Mouse (Mus musculus) spleen, postnatal 14 days (tissue): ENCODE results near the gene Gpat3.

Experiments used
- DNase-seq, 2 experiments: peaks; one replicate each; pipeline ENCODE4 v3.0.0; 2021 to 2022; ENCODE audit warnings: low spot score in 2 of 2

Gene Gpat3

DNA sequence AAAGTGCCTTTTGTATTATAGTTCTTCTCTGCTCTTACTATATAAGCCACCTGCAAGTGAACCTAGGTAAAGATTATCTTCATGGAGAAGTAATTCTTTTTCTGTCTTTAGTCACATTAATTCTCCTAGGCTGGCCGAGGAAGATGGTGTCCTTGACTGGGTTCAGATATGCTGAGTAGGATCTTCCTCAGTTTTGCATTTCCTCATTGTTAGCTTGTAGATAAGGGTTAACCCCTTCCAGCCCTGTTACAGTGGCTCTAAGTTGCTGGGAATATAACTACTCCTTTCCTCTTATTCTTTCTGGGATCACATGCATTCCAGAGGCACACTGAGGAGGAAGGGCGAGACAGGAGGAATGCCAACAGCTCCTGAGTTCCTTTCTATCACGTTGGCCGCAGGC is 15.6 kb downstream of the Gpat3 start:
- no peak for DNase-seq

DNA sequence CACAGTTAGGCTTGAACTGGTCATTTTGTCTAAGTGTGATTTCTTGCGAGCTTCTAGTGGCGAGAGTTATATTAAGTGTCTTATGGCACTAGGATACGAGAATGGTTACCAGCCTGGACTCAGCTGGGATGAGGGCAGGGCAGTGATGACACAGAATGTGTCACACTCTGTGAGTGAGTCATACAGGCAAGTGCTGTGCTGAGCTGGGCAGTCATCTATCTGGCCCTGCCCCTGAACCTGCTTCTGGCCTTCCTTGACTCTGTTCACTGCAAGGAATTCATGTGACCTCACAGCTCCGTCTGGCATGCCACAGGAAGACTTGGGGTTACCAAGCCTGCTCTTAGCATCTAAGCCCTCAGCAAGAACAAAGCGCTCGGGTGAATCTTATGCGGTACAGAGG is 16.3 kb downstream of the Gpat3 start:
- no peak for DNase-seq

DNA sequence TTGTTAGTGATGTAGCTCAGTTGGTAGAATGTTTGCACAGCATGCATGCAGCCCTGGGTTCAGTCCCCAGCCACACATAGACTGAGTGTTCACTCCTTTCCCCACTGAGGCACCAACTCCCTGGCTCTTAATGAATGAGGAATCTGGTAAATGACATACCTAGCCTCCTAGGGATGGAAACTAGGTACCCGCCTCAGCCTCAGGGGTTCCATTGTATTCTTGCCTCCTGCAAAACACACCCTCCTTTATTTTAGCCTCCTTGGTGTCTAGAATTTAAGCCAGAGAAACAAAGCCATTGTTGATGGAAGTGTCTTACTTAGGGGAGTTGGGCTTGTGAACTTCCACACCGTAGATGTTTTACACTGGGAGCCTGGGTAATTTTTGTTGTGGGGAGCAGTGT is 17.6 kb downstream of the Gpat3 start:
- no peak for DNase-seq

DNA sequence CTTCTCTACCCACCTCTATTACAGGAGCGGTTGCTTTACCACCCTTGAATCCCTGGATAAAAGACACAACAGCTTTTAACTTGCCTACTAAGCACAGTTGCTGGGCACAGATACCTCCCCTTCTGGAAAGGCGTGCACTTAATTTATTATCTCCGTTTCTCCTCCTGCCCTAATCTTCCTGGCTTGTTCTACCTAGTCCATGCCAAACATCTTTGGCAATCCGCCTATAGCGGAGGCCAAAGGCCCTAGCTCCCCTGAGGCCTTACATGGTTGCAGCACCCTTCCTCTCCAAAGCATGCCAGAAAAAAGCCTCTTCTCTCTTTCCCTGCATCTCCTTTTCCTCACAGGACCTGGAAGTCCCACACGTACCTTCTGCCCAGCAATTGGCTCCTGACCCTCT is 18.9 kb downstream of the Gpat3 start:
- DNase-seq, result no peak

DNA sequence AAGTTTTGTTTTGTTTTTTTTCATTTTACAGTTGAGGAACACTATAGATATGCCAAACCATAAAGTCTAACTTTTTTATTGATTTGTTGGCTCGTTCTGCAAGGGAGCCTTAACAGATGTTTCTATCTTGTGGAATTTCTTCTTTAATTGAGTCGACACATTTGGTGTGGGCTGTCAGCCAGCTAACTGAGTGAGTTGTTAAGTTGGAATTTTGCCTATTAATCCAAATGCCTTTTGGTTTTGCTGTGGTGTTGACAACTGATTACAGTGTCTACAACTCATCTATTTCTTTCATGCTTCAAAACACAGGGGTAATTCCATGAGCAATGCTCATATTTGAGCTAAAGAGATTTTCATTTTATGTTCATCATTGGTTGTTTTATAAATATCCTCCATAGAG is 20.7 kb downstream of the Gpat3 start:
- DNase-seq, result no peak

DNA sequence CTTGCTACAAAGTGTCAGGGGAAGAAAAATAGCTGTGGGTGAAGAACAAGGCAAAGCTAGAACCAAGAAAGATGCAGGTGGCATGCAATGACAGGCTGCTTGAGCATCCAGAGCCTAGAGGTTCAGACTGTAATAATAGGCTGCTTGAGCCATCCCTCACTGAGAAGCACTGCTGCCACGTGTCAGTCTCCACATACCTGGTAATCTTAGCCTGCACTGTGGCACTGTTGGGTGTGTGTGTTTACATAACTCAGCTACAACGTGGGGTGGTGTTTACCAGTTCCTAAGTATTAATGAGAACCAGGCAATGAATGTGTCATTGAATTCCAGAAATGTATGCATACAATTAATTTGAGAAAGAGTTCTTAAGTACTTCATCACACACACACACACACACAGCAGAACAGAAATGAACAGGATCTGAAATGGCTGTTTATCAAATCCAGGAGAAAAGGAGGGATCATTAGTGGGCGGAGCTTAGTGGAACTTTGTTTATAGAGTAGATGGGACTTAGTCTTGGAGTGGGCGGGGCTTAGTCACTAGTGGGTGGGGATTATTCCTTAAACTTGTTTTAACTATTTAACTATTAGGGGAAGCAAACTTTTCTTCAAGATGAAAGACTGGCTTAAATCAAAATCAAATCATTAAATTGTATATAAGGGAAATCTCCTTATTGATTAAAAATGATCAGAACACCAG is 23.8 kb downstream of the Gpat3 start:
- no peak for DNase-seq

DNA sequence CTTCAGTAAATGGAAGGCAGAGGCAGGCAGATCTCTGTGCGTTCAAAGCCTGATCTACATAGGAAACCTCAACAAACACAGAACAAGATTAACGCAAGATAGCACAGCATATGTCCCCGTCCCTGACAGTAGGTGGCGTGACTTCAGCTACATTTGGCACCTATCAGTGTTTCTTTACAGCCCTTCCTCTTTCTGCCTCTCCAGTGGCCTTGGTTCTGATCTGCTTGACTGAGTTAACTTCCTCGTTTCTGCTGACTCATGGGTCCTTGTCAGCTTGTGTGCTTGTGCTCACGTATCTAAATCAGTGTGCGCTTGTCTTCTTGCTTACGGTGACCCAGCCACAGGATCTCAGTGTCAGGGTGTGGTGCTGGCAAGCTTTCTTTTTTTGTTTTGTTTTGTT is 26.5 kb downstream of the Gpat3 start:
- peak in 1 of 2 experiments; percentile 18 for DNase-seq

DNA sequence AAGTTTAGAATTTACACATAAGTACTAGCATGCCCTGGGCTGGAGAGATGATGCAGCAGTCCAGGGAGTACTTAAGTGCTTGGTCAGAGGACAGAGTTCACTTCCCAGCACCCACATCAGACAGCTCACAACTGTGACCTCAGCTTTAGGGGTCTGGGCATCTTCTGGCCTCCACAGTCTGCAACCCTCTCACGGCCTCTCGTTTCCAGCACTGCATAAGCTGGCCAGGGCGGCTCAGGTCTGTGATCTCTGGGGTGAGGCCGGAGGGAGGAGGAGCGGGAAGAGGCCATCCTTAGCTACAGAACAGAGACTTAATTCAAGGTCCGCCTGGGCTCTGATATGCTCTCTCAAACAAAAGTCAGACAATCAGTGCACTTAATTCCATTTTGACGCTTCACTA is 29.2 kb downstream of the Gpat3 start:
- DNase-seq, result no peak

DNA sequence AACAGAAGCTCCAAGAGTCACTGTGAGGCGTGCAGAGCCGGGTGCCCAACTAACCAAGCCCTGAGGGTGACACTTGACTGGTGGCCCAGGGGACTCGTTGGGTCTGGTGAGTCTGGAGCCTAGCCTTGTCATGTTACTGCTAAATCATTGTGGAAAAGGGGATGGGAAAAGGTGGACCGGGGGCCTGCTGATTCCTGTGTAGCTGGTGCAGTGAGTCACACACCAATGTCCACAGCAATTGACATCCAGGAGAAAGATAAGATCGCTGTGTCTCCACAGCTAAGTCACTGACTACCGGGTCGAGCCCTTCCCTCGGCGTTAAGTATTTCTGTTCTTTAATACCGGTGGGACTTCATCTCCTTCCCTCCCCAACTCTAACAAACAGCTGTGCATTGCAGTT is 29.7 kb downstream of the Gpat3 start:
- no peak for DNase-seq

DNA sequence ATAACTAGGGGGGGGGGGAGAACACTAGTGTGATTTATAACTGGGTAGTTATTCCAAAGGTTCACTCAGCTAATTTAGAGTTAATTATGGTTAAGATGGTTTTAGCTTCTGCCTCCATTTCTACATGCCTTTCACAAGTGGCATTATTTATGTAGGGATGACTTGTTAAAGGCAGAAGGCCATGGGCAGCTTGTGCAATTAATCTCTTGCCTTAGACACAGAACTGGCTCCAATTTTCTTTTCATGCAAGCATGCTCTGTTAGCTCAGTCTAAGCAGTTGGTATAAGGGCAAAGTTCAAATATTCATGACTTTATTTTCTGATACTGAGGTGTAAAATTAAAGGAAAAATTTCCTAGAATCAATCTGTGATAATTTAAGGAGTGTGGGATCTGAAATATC is 31.5 kb downstream of the Gpat3 start:
- no peak for DNase-seq

DNA sequence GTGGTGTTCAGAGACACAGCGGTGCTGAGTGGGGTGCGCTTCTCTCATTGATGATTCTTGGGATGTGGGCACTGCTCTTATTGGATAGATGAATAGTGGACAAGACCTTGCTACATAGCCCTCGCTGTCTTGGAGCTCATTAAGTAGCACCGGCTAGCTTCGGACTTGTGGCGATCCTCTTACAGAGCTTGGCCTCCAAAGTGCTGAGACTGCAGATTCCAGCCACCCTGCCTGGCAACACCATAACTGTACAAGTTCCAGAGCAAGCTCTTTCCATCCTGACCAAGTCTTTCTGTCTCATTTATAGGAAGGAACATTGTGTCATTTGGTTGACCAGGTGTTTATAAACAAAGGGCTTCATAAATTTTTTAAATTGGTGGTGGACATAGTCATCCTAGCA is 39.7 kb downstream of the Gpat3 start:
- no peak for DNase-seq

DNA sequence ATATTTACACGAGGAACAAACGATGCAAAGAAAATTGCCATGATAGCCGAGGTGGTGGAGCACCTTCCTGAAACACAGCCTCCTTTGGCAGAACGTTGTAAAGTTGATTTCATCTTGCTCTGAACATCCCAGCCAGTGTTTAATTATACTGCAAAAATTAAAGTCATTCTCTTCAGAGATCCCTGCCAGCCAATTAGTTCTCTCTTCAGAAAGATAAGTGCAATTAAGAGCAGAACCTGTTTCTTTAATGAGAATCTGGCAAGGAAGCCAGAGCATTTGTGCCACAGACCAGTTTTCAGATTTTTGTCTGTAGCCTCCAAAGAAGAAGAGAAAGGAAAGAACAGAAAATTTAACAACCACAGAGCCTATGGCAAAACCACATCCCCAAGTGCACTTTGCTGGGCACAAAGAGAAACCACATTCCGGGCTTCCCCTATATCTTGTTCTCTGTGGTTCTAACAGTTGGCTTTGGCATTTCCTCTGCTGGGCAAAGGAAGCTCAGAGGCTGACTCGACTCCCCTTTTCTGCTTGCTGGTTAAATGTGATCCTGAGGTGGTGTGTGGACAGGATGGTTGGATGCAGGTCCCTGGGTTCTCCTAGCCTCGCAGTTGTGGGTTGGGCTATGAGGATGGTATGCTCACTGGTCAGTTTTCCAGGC is 40.9 kb downstream of the Gpat3 start:
- DNase-seq, result no peak

DNA sequence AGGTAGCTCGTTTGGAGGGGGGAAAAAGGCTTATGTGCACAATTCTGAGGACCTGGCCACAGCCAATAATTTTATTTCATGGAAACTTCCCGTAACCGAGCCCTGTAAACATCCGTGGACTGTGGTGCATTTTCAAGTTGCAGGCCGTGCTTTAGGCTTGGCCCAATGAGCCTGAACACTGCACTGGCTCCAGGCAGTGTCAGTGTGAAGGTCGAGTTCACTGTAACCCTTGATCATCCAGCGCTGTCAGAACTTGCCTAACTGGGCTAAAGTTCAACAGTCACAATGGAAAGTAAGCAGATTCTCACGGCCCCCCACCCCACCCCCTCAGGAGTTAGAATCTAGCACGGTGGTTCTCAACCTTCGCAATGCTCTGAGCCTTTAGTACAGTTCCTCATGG is 50.7 kb downstream of the Gpat3 start:
- DNase-seq, result no peak

DNA sequence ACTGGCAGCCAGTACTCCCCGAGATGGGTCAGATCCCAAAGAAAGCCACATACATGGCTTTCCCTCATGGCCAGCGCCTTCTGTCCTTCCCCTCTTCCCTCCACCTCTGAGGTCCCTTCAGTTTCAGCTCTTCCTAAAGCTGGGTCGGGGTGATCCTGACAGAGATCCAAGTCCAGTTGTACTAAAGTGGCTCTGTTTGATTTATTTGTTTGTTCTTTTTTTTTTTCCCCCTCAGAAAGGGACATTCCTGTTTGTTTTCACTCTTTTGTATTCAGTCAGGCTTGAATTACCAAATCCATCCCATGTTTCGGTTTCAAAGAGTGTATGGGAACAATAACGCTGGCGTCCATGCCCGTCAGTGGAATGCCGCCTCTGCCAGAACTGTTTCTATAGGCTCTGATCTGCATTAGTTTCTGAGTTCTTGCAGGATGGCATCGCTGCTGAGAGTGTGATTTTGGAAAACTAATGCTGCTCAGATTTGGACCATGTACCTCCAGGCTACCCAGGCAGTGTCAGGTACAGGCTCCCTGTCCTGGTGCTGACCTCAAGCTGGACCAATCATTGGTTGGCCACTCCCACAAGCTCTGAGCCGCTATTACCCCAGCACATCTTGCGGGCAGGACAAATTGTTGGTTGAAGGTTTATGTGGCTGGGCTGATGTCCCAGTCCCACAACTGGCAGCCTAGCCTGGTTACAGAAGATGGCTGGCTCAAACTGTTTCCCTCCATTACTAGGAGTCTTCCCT is 54.4 kb downstream of the Gpat3 start:
- no peak for DNase-seq

DNA sequence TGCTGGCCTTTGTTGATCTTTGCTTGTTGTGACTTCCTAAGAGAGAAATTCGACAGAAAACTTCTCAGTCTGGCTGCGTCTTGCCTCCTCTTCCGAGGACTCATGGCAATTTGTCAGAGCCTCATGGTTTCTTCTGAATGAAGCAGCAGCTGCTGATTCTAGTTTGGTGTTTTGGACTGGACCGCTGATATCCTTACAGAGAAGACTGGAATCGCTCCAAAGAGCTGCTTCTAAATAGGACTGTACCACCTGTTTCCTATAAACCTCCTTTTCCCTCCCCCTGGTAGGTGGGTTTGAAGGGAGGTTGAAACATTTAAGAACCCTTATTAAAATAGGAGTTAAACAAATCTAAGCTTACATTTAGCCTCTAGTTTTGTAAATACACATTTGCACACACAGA is 55.5 kb downstream of the Gpat3 start:
- no peak for DNase-seq

DNA sequence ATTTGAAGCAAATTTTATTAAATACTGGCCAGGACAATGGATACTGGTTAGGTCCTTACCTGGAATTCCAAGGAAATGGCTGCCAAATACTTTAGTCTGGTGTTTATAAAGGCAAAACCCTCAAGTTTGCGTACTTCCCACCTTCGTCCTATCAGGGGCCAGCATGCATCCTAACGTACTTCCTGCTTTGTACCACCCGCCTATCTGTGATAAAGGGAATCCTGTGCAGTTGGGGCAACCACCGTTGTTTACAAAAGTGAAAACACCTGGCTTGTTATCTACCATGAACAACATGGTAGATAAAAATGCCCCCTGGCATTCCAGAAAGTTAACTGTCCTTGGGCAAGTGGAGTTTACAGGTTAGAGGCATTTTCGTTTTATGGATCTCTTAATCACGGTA is 63.0 kb downstream of the Gpat3 start:
- no peak for DNase-seq

DNA sequence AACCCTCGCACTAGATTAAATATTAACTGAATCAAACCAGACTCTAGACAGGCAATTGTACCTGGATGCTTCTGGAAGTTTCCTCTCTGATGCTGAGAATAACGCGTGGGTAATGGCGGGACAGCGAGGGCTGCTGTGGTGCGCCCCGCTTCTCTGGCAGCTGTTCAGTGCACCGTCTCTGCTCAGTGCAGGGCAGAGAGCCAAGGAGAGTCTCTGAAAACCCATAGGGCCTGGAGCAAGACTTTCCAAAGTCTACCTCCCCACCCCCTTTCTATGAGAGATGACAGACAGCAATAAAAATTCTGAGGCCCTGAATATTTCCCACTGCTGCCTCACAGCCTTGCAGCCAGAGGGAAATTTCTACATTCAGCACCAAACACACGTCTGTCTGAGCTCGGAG is 63.4 kb downstream of the Gpat3 start:
- DNase-seq, result no peak

DNA sequence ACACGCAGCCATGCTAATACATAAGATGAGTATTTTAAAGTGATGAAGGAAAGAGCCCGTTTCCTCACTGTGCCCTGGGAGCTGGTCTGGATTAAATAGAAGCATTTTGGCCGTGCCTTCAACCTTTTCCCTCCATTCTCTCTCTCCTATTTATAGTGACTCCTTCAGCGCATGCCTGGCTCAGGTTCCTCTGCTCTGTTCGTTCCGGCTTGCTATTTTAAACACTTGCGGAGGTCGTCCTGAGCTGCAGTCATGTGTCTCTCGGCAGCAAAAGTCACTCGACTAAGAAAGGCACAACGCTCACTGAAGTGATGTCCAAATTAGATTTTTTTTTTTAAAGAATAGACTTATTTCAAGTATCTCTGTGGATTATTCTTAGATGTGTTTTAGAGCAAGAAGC is 64.2 kb downstream of the Gpat3 start:
- DNase-seq, result no peak

DNA sequence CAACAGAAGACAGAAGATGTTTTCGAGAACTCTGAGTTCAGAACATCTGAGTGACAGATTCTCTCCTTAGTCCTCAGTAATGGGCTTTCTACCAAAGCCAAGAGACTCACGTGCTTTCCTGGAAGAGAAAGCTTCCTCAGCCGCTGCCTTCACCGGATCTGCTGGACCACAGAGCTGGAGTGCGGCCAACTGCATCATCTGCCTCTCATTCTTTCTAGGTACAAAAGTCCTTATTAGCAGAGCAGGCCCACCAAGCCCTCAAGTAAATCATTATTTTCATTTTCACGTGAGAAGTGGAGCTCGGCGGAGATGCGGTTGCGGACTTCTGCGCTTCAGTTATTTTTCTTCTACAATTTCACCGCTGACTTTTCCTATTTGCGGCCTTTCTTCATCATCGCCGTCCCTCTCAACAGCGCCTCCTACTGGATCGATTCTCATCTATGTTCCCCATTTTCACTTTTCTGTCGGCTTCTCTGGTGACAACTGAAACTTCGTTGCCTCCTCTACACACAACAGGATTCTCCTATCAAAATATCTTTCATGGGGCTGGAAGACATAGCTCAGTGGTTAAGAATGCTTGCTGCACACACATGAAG is 66.1 kb downstream of the Gpat3 start:
- peak in 1 of 2 experiments; percentile 5 for DNase-seq

DNA sequence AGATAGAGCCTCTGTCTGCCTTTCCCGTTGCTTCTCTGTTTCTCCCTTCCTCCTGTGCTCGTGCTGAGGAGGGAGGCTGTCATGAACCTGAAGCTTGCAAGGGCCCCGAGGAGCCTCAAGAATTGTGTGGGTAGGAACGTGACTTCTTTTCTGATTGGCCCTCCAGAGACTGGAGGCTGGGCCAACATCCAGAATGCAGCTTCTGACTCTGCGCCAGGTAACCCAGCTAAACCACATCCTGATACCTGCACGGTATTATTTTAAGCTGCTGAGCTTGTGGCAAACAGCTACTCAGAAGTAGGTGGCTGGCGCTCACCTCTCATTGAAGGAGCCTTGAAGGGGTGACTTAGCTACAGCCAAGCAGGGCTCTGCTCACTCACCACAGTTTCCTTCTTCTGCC is 66.9 kb downstream of the Gpat3 start:
- no peak for DNase-seq

DNA sequence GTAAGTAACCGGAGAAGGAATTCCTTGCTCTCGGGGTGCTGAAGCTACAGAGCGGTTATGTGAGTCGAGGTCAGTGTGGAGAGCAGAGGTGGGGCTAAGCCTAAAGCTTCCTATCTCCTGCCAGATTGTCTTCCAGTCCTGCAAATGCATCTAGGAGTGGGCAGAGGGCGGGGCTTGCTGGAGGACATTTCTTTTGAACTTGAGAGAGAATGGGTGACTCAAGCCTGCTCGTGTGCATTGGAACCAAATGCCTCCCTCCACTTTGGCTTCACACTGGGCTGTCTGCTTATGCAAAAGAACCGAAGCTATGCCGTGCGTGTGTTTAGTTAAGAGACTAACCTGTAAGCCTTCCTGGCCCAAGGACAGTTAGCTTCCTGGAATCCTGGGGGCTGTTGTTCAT is 67.8 kb downstream of the Gpat3 start:
- no peak for DNase-seq

DNA sequence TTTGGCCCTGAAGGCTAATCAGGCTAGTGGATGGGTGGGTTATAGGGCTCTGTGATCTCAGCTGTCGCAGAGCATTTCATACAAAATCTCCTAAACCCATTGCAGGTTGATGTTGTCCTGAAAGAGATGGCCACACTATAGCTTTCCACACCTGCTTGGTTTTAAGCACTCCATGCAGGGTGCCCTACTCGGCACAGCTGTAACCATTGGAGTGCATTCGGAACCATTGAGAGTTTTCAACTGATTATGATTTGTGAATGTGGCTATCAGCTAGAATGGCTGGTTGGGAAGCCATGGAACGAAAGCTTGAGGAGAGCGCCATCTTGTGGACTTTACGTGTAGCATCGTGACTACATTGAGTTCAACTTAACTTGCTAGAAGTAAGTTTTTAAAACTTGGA is 69.5 kb downstream of the Gpat3 start:
- peak in 1 of 2 experiments; percentile 35 for DNase-seq

DNA sequence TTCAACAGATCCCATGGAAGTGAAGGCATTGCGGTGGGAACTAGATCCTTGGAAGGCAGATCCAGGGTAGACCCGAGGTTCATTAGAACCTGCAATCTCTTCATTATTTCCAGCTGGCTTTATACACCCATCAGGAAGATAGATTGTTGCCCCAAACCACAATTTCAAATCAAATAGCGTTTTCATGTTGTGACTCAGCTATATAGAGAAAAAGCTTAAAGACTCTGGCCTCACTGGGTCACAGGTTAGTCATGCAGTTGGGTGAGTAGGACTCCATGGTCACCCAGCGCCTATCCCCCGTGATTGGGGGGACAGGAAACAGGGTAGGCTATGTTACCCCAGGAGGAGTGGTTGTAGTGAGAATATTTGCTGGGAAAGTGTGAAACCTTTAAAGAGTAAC is 69.9 kb downstream of the Gpat3 start:
- no peak for DNase-seq
